Mouse (Mus musculus): ENCODE measurements at regions not wholly inside any gene's neighbourhood (a gene's known extent, or its start where the extent isn't known, plus 50 kb on each side); places are given as distances from the start of the nearest gene placed in this dataset.

GRCm38 (mm10) chr15:67823226-67823625 is 1322.5 kb upstream of the Lrrc6 start:
- TF ChIP-seq TCF12 (IDR thresholded peaks at IDR 0.05; ENCODE audit: insufficient read depth, poor library complexity, severe bottlenecking) = no peak
- TF ChIP-seq POLR2A (IDR thresholded peaks at IDR 0.05; ENCODE audit: insufficient read length, low read depth) = no peak
- no peak for TF ChIP-seq E2F4 (IDR thresholded peaks at IDR 0.05; ENCODE audit: insufficient read depth)
- no peak for TF ChIP-seq MYOD1 (IDR thresholded peaks at IDR 0.05; ENCODE audit: control insufficient read depth in 1 of 3, insufficient read length in 2 of 3, low read depth in 2 of 3)
- TF ChIP-seq TCF3 (IDR thresholded peaks at IDR 0.05; ENCODE audit: insufficient read length, low read depth) = no peak
- TF ChIP-seq MAX (IDR thresholded peaks at IDR 0.05; ENCODE audit: low read depth) = no peak
- TF ChIP-seq SRF (IDR thresholded peaks at IDR 0.05; ENCODE audit: control insufficient read depth, insufficient read length, low read depth) = no peak
- no peak for TF ChIP-seq USF1 (IDR thresholded peaks at IDR 0.05; ENCODE audit: low read depth)

Data from myocyte (in vitro differentiated cells).